Mouse (Mus musculus) embryo, embryonic 11.5 days (tissue): ENCODE measurements around the gene Frmd4a.
"Not testable (repeated sequence)": the region's sequence is repeated elsewhere in the genome, so short reads cannot be mapped to it uniquely, and the experiment has no call there.

Source experiments
- DNase-seq: peaks from one replicate; pipeline ENCODE4 v3.0.0-alpha.2; 2012; ENCODE audit warnings: low read depth, low spot score

The Frmd4a gene

GRCm38 (mm10) chr2:4578291-4578690 lies 560.8 kb downstream of the Frmd4a start:
- no peak for DNase-seq

DNA sequence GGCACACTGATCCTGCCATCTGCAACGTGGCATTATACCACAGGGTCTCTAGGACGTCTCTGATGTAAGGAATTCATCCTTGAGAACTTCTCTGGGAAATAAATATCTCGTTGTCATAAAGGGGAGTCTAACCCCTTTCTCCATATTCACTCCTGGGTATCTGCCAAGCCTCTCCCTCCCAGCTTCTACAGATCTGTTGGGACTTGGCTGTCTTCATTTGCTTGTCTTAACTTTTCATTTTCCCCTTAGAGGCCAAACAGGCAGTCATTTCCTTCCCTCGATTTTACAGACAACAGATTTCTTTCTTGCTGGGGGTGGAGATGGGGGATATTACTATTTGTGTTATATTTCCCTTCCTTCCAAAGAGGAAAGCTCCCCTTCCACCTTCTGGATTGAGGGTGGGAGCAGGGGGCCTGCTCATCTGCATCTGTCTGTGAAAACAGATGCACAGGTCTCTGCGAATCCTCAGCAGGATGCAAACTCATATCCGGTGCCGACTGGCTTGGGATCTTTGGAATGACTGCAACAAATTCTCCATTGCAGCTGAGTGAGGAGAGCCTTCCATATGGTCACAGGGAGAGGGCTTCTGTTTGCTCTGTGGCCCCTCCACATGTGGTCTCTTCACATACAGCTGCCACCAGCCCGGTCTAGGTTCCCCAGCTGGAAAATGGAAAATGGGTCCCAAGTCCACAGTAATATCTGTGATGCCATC lies 562.0 kb downstream of the Frmd4a start:
- no peak for DNase-seq

DNA sequence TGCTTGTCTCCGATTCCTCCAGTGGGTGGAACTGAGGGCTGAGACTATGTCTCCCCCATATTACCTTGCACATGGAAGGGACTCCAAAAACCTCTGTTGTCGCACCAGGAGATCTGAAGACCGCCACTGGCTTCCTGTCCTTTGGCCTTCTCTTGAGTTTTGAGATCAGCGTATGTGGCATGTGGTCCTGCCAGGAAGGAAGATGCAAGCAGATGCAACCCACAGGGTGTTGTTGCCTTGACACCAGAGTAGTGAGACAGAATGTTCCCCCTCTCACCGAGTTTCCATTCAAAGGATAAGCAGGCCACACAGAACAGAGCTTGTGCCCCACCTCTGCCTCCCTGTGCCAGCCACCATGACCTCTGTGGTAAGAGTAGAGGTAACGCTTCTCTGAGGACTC lies 563.1 kb downstream of the Frmd4a start:
- no peak for DNase-seq

GRCm38 (mm10) chr2:4582930-4583329 lies 565.4 kb downstream of the Frmd4a start:
- DNase-seq = no peak

DNA sequence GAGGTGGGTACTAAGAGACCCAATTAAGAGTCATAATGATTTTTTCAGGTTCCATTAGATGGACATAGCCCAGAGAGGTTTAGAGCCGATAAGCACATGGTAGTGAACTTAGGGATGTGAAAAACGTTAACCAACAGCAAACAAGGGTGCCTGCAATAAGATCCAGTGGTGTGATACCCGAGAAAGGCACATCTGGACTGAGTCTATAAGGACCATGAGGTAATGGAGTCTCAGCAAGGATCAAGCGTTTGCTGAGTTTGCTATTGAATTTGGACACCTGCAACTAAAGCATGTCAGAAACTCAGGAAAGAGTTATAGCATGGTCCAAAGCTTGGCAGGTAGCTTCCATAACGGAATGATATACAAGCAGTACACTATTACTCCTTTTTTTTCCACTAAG lies 566.7 kb downstream of the Frmd4a start:
- DNase-seq = no peak

- DNase-seq = no peak
Measured at GRCm38 (mm10) chr2:4586245-4586644, 568.7 kb downstream of the Frmd4a start.

GRCm38 (mm10) chr2:4587685-4588409 lies 570.3 kb downstream of the Frmd4a start:
- peak; percentile 61 for DNase-seq

- DNase-seq = no peak
Measured at GRCm38 (mm10) chr2:4591647-4592046, 574.1 kb downstream of the Frmd4a start.

DNA sequence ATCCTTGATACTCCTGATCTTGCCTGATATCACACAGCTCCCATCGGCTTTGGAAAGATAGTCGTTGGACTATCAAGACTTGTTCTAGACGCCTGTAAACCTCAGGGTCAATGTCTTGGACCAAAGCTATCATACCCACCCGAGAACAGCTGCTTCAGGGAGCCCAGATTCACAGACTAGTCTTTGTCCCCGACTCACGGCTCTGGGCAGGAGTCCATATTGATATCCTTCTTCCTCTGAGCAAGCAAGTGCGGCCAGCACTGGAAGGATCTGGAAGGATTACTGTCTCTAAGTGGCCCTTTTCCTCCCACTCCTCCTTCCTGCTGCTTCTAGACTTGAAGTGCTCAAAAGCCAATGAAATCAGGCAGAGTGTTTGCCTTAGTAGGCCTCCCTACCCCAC lies 575.1 kb downstream of the Frmd4a start:
- no peak for DNase-seq

DNA sequence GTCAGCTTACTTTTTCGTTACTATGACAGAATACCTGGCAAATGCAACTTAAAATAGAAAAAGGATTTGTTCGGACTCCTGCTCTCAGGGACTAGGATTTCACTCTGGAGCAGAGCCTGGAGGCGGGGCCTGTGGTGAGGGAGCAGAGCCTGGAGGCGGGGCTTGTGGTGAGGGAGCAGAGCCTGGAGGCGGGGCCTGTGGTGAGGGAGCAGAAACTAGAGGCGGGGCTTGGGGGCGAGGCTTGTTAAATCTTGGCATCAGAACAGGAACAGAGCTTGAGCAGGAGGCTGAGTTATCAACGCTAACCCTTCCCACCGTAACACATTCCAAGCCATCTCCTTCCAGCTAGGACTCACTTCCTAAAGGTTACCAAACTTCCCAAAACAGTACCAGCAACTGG lies 575.9 kb downstream of the Frmd4a start:
- no peak for DNase-seq

DNA sequence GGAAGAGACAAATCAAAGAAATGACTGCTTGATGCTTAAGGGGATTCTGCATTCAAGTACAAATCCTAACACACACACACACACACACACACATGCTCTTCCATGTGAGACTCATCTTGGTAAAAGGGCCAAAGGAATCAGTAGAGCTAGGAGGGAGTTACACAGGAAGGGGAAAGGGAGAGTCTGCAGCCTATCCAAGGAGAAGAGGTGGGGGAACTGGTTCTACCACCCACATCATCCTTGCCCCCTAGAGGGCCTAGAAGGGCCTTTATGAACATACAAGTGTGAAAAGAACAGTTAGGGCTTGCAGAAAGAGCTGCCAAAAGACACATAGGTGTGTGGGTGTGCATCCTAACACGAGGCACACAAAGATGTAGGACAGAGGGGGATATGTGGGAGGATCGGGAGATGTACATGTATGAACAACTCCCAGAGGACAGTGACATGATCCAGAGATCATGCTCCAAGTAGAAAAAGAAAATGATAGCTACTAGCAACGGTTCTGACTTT lies 576.4 kb downstream of the Frmd4a start:
- DNase-seq = no peak

DNA sequence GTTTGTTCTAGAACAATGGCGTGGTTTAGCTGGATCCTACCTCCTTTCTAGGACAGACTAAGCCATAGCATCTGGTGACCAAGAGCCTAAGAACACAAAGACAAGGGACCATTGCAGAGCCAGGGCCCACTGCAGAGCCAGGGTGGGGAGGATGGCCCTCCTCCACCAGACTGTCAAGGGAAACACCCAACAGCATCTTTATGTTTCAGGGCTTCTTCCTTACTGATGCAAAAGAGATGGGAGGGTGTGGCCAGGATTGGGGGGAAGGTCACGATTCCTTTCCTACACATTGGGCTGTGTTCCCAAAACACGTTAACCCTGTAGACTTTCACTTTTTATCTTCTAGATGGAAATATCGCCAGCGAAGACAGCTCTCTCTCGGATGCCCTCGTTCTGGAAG lies 579.5 kb downstream of the Frmd4a start:
- no peak for DNase-seq

GRCm38 (mm10) chr2:4601034-4601890 lies 583.7 kb downstream of the Frmd4a start:
- no peak for DNase-seq

DNA sequence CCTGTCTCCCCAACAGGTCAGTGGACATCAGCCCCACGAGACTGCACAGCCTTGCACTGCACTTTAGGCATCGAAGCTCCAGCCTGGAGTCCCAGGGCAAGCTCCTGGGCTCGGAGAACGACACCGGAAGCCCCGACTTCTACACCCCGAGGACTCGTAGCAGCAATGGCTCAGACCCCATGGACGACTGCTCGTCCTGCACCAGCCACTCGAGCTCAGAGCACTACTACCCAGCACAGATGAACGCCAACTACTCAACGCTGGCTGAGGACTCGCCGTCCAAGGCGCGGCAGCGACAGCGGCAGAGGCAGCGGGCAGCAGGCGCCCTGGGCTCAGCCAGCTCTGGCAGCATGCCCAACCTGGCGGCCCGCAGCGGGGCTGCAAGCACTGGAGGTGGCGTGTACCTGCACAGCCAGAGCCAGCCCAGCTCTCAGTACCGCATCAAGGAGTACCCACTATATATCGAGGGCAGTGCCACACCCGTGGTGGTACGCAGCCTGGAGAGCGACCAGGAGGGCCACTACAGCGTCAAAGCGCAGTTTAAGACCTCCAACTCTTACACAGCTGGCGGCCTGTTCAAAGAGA lies 585.9 kb downstream of the Frmd4a start:
- no peak for DNase-seq

DNA sequence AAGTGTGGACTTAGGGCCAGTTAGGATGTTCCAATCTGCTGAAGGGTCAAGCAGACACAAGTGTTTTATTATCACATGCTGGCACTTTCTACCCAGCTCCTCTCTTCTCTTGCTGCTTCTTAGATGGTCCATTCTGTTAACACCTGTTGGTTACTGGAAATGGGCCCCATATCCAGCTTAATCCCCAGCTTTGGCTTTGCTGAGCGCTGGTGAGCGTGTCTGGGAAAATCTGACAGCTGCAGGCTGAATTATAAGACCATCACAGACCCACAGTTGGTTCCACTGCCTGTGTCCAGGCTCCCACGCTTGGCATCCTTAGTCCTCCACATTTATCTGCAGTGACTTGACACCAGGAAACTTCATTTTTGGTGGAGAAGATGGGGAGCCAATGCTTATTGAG lies 589.0 kb downstream of the Frmd4a start:
- no peak for DNase-seq

DNA sequence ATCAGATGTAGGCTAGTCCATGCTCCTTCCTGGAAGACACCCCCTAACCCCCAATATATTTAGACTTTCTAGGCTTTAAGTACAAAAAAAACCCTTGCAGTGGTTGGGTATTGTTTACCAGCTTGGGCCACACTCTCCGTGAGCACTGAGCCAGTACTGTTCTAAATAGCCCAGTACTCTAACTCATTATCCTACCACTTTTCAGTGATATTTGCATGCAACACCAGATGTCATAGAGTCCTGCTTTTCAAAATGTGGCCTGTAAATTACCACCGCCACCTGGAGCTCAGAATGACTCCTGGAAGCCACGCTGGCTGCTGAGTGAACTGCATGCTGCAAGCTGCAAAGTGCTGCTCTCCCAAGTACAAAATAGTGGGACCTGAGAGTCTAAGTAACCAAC lies 590.7 kb downstream of the Frmd4a start:
- DNase-seq = no peak

GRCm38 (mm10) chr2:4609433-4609832 lies 591.9 kb downstream of the Frmd4a start:
- no peak for DNase-seq

DNA sequence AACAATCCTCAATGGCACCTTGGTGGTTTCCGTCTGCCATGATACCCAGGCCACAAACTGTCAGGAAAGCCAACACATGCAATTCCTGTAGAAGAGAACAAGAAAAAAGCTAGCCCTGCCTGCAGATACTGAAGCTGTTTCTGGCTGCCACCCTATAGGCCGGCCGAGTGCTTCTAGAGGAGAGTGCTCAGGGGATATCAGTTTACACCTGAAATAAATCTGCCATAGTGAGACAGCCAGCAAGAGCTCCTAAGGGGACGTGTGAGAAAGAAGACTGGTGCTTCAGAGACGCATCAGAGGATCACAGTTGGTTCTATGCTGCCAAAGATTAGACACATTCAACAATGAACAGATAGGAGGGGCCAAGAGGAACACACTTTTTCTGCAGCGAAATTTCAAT lies 593.8 kb downstream of the Frmd4a start:
- no peak for DNase-seq

GRCm38 (mm10) chr2:4611704-4612103 lies 594.2 kb downstream of the Frmd4a start:
- DNase-seq = no peak

- DNase-seq = not testable (repeated sequence)
Measured at GRCm38 (mm10) chr2:4614276-4614929, 596.9 kb downstream of the Frmd4a start.

DNA sequence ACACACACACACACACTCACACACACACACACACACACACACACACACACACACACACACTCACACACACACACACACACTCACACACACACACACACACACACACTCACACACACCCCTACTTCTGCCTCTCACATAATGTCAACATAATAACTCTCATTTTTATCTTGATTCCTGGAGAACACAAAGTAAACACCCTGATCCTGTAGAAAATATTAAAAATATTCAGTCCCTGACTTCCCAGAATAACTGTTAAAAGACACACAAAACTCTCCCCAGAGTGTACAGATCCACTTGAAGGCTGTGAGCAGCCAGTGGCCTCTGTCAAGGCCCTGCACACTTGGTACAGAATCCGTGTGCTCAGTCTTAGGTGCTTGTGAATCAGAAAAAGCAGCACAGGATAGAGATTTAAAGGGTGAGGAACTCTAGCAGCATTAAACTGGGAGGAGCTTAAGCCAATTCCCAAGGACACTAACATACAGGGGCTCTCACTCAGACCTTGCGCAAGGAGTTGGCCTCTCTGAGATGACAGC lies 597.6 kb downstream of the Frmd4a start:
- no peak for DNase-seq
